Mouse (Mus musculus) thymus, postnatal 0 days (tissue): ENCODE measurements at regions not wholly inside any gene's neighbourhood (a gene's known extent, or its start where the extent isn't known, plus 50 kb on each side); places are given as distances from the start of the nearest gene placed in this dataset.
A peak's percentile ranks its signal among the peaks of the same experiment; 100 is the strongest.

Experiments used
- DNase-seq: peaks from one replicate; pipeline ENCODE4 v3.0.0-alpha.2; 2015; ENCODE audit warnings: low spot score

DNA sequence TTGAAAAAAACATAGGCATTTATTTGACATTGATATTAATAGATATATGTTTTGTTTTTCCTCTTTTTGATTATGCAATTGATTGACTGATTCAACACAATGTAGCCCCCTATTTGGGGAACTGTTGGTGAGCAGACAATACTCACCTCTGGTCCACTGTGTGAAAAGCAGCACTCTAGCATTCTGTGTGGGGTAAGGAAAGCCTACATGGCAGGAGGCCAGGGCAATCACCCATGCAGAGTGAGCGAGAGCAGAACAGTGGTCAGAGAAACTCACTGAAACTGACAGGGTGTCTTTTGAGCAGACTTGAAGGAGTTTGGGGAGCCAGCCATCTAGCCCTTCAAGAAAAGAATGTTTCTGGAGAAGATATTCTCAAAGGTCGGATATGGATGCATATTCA lies 73.2 kb upstream of the Azi2 start:
- DNase-seq: no peak

- peak; percentile 5 for DNase-seq
These were observed 73.8 kb upstream of the Azi2 start for GRCm38 (mm10) chr9:117966326-117966989.

DNA sequence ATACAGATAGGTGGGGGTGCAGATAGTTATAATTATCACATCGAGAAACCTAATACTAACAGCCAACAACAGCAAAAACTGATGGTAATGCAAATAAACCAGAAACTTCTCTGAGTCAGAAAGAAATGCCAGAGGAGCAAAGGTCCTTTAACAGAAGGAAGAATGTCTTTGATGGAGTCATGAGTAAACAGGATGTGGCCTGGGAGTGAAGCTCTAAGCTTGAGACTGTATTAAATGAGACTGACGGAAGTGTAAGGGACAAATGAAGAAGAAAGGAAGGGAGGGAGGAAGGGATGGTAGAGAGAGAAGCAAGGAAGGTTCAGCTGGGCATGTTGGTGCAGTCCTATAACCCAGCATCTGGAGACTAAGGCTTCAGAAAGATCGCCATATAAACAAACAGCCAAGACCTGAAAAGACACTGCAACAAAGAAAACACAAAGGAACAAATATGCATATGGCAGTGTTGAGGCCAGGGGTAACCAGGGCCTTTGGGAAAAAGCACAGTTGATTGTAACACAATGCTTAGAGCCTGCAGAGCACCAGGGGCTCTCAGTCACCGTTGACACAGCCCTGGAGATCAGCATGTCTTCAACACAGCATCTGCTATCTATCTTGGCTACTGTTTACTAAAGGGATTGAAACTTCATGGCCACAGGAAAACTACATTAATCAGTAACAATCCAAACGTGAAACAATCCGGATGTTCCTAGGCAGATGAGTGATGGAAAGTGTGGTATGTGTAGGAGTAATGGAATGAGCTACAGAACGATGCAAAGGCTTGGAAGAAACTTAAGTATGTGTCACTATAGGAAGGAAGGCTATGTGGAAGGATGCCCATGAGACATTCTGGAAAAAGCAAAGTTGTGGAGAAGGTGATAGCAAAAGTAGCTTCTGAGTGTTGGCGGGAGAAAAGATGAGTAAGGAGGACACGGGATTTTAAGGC lies 77.9 kb upstream of the Azi2 start:
- DNase-seq: no peak

DNA sequence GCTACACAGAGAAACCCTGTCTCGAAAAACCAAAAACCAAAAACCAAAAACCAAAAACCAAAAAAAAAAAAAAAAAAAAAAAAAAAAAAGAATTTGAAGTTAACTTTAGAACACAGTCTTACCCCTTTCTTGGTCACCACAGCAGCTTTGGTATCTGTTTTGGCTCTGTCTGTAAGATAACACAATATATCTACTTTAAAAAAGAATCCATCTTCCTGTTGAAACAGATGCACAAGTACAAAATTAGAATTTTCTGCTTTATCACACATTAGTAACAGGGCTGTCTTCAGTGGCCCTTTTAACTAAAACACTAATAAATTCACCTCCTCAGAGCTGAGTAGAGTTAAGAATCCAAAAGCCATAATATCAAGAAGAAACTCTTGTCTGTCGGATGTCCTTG lies 80.5 kb upstream of the Azi2 start:
- no peak for DNase-seq

DNA sequence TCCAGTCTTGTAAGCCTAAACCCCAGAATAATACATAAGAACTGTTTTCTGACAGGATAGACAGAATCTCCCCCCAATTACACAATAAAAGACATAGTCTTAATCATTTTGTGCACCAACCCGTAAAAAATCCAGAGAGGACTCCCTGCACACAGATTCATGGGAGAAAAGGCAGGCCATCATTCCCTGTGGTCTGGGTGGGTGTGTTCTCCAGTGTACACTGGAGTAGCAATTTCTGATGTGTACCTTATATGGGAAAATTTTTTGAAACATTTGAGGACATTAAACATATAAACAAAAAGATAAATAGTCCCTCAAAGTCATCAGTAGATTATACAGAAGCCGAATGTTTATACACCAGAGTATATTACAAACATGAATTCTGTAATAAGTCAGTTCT lies 83.1 kb upstream of the Azi2 start:
- no peak for DNase-seq

DNA sequence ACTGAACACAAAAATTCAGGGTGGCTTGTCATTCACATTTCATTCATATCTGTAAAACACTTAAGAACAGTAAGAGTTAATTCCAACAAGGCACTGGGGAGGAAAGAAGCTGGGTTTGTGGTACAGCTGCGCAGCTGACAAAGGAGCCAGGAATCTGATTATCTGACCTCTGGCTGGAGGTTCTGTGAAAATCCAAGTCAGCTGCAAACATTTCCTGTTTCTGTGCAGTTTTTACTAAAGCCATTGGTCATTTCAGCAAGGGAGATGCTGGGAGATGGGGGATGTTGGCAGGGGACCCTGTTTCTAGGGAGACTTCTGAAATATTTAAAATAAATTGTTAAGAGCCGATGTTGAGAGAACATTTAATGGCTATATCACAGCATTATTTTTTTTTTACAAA lies 83.6 kb upstream of the Azi2 start:
- DNase-seq: no peak

GRCm38 (mm10) chr9:117927466-117927847 lies 112.8 kb upstream of the Azi2 start:
- no peak for DNase-seq

DNA sequence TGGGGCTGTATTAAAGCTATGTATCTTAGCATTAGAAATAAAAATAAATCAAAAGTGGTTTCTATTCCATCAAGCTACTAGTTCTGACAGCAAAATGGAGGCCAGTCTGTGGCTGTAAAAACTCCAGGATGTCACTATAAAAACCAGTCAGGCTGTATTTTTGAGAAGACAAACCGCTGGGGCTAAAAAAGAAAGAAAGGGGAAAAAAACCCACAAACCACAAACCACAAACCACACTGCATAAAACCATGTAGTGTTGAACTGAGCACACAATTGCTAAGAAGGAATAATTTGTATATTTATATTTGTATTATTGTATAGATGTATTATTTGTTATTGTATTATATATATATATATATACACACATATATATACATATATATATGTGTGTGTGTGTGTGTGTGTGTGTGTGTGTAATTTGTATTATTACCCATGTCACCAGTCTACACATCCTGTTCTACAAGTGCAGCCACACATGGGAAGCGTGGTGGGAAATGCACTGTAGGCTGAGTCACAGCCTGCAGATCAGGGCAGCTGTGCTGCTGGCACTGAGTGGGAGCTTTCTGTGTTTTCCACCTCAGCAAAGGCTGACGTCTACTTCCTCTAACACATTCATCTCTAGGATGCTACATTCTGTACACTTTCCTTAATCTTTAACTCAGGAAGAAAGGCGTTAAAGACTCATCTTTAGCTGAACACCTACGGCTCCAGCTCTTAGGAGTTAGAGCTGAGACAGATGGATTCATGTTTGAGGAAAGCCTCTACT lies 113.4 kb upstream of the Azi2 start:
- peak; percentile 67 for DNase-seq

- DNase-seq: no peak
These were observed 117.3 kb upstream of the Azi2 start for GRCm38 (mm10) chr9:117922992-117923391.

- DNase-seq: no peak
These were observed 132.3 kb upstream of the Azi2 start for GRCm38 (mm10) chr9:117907895-117908424.

DNA sequence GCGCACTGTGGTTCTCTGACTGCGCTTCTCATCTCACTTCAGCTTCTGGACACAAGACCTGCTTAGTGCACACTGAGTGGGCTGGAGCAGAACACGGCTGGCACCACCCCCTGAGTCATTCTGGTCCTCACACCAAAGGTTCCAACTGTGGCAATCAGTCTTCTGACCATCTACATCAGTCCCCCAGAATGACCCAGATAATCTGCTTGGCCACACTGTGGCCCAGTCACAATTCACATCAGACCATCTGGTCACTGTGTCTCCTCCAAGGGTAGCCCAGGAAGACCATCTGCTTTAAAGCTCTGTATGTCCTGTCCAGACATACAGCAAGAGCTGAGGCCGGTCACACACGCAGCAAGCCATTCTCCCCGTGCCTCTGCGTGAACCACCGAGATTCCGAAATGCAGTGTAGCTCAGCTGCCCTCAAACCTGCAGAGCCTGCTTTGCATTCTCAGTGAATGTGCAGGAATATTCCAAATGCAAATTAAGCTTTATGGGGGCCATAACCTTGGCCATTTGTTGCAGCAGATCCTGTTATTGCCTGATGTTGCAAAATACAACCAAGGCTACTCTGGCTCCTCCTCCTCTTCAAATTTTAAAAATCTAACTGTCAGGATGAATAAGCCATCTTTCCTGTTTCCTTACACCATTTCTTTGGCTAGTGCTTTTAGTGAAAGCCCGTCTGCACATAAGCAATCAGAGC lies 135.1 kb upstream of the Azi2 start:
- DNase-seq: no peak

DNA sequence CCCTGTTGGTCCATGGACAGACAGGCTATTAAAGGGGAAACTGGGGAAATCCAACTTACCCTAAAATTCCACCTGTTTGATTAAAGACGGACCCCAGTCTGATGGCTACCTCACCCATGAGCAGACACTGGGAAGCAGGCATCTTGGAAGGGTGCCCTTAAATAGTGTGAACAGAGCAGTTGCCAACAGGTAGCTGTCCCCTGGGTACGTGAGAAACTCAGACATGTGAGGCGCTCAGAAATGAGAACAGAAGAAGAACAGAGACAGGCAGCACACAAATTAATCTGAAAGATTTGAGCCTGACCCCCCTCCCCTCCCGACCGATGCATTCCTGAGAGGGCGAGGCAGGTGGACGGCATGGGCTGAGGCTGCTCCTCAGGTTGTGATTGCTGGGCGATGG lies 135.7 kb upstream of the Azi2 start:
- DNase-seq: no peak

DNA sequence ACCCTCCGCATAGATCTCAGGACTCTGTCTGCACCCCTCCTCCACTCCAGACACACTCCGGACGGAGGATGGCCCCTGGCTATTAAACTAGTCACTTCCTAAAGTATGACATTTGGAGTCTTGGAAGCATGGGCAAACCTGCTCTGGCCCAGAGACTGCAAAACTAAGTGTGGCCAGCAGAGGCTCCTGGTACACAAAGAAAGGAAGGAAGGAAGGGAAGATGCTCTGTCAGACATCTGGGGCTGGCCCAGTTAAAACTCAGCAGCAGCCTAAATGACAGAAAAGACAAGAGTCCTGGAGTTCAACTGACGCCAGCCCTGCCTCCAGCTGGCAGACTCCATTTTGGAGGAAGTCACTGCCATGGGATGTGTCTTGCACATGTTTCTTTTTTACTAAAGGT lies 137.3 kb upstream of the Azi2 start:
- peak; percentile 35 for DNase-seq

GRCm38 (mm10) chr9:117902239-117902939 lies 137.9 kb upstream of the Azi2 start:
- DNase-seq: peak; percentile 79

DNA sequence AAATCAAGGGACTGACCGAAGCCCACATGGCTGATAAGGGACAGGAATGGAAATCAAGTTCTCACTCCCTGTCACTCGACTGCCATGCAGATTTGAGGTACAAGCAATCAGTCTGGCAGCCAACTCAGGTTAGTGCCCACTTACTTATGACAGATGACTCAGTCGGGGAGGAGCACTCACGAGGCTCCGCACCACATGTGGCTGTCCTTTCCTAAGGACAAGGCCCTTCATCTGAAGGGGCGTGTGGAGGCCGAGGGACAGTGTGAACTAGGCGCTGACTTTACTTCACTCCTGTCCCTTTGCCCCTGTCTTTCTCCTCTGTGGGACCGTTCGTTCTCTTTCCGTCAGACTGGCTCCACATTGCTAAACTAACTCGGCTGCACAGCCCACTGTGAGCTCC lies 139.7 kb upstream of the Azi2 start:
- no peak for DNase-seq

DNA sequence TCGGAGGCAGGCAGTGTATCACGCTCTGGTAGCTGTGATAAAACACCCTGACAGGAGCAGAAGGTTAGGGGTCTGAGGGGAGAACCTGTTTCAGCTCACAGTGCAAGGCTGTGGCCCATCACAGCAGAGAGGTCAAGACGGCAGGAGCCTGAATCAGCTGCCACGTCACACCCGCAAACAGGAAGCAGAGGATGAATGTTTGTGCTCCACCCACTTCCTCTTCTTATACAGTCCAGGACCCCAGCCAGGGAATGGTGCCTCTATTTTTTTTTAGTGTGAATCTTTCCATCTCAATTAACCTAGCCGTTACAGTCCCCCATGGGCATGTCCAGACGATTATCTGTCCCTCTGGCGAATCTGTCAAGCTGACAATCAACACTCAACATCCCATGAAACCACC lies 143.8 kb upstream of the Azi2 start:
- no peak for DNase-seq

GRCm38 (mm10) chr9:117892601-117893000 lies 147.7 kb upstream of the Azi2 start:
- peak; percentile 38 for DNase-seq

- DNase-seq: no peak
These were observed 167.1 kb upstream of the Azi2 start for GRCm38 (mm10) chr9:117873172-117873571.

GRCm38 (mm10) chr9:117872387-117873081 lies 167.8 kb upstream of the Azi2 start:
- DNase-seq: no peak

- no peak for DNase-seq
These were observed 168.3 kb upstream of the Azi2 start for GRCm38 (mm10) chr9:117872021-117872386.
